Mouse (Mus musculus) stomach, embryonic 16.5 days (tissue): Measurements from ENCODE around the gene Pepd. TPM values are rescaled to one million over a fixed set of nuclear protein-coding genes. Genes with fewer than 3 reads are reported as not detected.

Experiments
- ATAC-seq: fragments of 200-750 bp; cut with Nextera tagmentation; 2 replicates; pipeline ENCODE4 v1.8.0; 2017; ENCODE audit warnings: moderate number of reproducible peaks, moderate TSS enrichment; ENCODE audit not compliant: insufficient read depth, low FRiP score
- H3K27ac ChIP-seq: fragments of 300-500 bp; sonication (generic); 2 replicates; pipeline ENCODE4 v1.5.1; 2014; ENCODE audit warnings: low read length
- H3K27me3 ChIP-seq: fragments of 300-500 bp; sonication (generic); 2 replicates; pipeline ENCODE4 v1.6.1; 2014; ENCODE audit warnings: low read length, control low read depth, mixed read lengths; ENCODE audit not compliant: control insufficient read depth, insufficient read depth
- H3K36me3 ChIP-seq: fragments of 300-500 bp; sonication (generic); 2 replicates; pipeline ENCODE4 v1.6.1; 2014; ENCODE audit warnings: low read length; ENCODE audit not compliant: control insufficient read depth, insufficient read depth
- H3K4me1 ChIP-seq: fragments of 300-500 bp; sonication (generic); 2 replicates; pipeline ENCODE4 v1.6.1; 2014; ENCODE audit warnings: low read length, control low read depth, mixed read lengths; ENCODE audit not compliant: control insufficient read depth, insufficient read depth
- H3K4me2 ChIP-seq: fragments of 300-500 bp; sonication (generic); 2 replicates; pipeline ENCODE4 v1.6.1; 2014; ENCODE audit warnings: low read depth, low read length, mixed read lengths
- H3K4me3 ChIP-seq: fragments of 300-500 bp; sonication (generic); replicated peaks from 2 replicates; pipeline ENCODE4 v1.5.1; 2014; ENCODE audit warnings: mild to moderate bottlenecking, low read length
- H3K9ac ChIP-seq: fragments of 300-500 bp; sonication (generic); 2 replicates; pipeline ENCODE4 v1.6.1; 2014; ENCODE audit warnings: low read length
- H3K9me3 ChIP-seq: fragments of 300-500 bp; sonication (generic); replicated peaks from 2 replicates; pipeline ENCODE4 v1.6.1; 2016; ENCODE audit warnings: low read length, control low read depth; ENCODE audit not compliant: control insufficient read depth
- WGBS: fragments of 180-500 bp; shearing (Covaris S2); extraction: QIAGEN DNeasy Blood & Tissue Kit; methylation state at CpG from one replicate; pipeline ENCODE4 v1.1.7; 2014; 5-methylcytosine and 5-hydroxymethylcytosine counted together
- polyA plus RNA-seq: library from polyadenylated mRNA; unstranded; fragments of >200 nt; fragmentation: Nextera tagmentation; extraction: Ambion mirVana; gene quantifications from 2 replicates; pipeline ENCODE4 v1.2.1, GENCODE M21; 2015

Pepd gene
- polyA plus RNA-seq, 1 experiment from 2014 or later: 66.9 TPM

- Histone ChIP-seq H3K9ac (no peak overlapping the region), H3K36me3 (no peaks in the 10 kb centered on the region), H3K27me3 (no peaks in the 10 kb centered on the region), H3K4me2 (no peak overlapping the region), H3K27ac (no peak overlapping the region), H3K9me3 (no peaks in the 10 kb centered on the region), H3K4me3 (no peak overlapping the region), H3K4me1 (no peaks in the 10 kb centered on the region)
- peak; percentile 56; the same call in 1 of the 2 replicates for ATAC-seq
- WGBS: 0% methylated on average over 1 of the region's 1 CpGs
Observed at GRCm38 (mm10) chr7:34897058-34897457, 15.1 kb upstream of the Pepd start.

GRCm38 (mm10) chr7:34910096-34911066 is 1.8 kb upstream of the Pepd start:
- H3K4me2 ChIP-seq: peak overlapping the region; percentile 16; the same call in 1 of the 2 replicates
- WGBS: 22% methylated on average over 24 of the region's 24 CpGs
- H3K4me3 ChIP-seq: no peak overlapping the region
- ATAC-seq: peak; percentile 26; the same call in 1 of the 2 replicates
- H3K9ac ChIP-seq: 0 out of 2 replicates have a peak overlapping the region, but pooled peaks have one; percentile 33
- peak overlapping the region; percentile 26; the same call in 1 of the 2 replicates for H3K27ac ChIP-seq
- peaks cover 2% of the 10 kb centered on the region; the same call in 1 of the 2 replicates for H3K27me3 ChIP-seq
- no peaks in the 10 kb centered on the region for H3K36me3 ChIP-seq
- H3K4me1 ChIP-seq: peaks cover 11% of the 10 kb centered on the region
- no peaks in the 10 kb centered on the region for H3K9me3 ChIP-seq

- H3K27me3 ChIP-seq: peaks cover 2% of the 10 kb centered on the region; the same call in 1 of the 2 replicates
- no peaks in the 10 kb centered on the region for H3K36me3 ChIP-seq
- peaks cover 11% of the 10 kb centered on the region for H3K4me1 ChIP-seq
- H3K9me3 ChIP-seq: no peaks in the 10 kb centered on the region
- ATAC-seq: no peak
- H3K9ac ChIP-seq: no peak overlapping the region
- no peak overlapping the region for H3K4me3 ChIP-seq
- WGBS: 85% methylated on average over 9 of the region's 9 CpGs
- no peak overlapping the region for H3K27ac ChIP-seq
- H3K4me2 ChIP-seq: no peak overlapping the region
Observed at GRCm38 (mm10) chr7:34913956-34914355, 1.8 kb downstream of the Pepd start.

GRCm38 (mm10) chr7:34915555-34915954 is 3.4 kb downstream of the Pepd start:
- Histone ChIP-seq H3K4me1 (peaks cover 10% of the 10 kb centered on the region), H3K27ac (no peak overlapping the region), H3K9me3 (no peaks in the 10 kb centered on the region), H3K4me2 (no peak overlapping the region), H3K9ac (no peak overlapping the region), H3K36me3 (no peaks in the 10 kb centered on the region), H3K4me3 (no peak overlapping the region), H3K27me3 (no peaks in the 10 kb centered on the region)
- no peak for ATAC-seq
- 93% methylated on average over 4 of the region's 5 CpGs for WGBS

- no peak for ATAC-seq
Observed at GRCm38 (mm10) chr7:34917558-34917957, 5.4 kb downstream of the Pepd start.

GRCm38 (mm10) chr7:34917998-34918397 is 5.8 kb downstream of the Pepd start:
- H3K9ac ChIP-seq: no peak overlapping the region
- 91% methylated on average over 4 of the region's 4 CpGs for WGBS
- no peak for ATAC-seq
- H3K4me3 ChIP-seq: no peak overlapping the region
- no peak overlapping the region for H3K27ac ChIP-seq
- H3K36me3 ChIP-seq: no peaks in the 10 kb centered on the region
- no peak overlapping the region for H3K4me2 ChIP-seq
- peaks cover 4% of the 10 kb centered on the region for H3K4me1 ChIP-seq
- H3K9me3 ChIP-seq: no peaks in the 10 kb centered on the region
- H3K27me3 ChIP-seq: no peaks in the 10 kb centered on the region

More at GRCm38 (mm10) chr7:34917558-34917957, 5.4 kb downstream of the Pepd start:
- Histone ChIP-seq H3K27me3 (no peaks in the 10 kb centered on the region), H3K9ac (no peak overlapping the region), H3K36me3 (no peaks in the 10 kb centered on the region), H3K27ac (no peak overlapping the region), H3K4me1 (peaks cover 8% of the 10 kb centered on the region), H3K4me3 (no peak overlapping the region), H3K4me2 (no peak overlapping the region), H3K9me3 (no peaks in the 10 kb centered on the region)
- WGBS: 56% methylated on average over 6 of the region's 6 CpGs

- H3K27me3 ChIP-seq: no peaks in the 10 kb centered on the region
- H3K4me2 ChIP-seq: no peak overlapping the region
- ATAC-seq: no peak
- no peaks in the 10 kb centered on the region for H3K9me3 ChIP-seq
- H3K4me3 ChIP-seq: no peak overlapping the region
- no peak overlapping the region for H3K9ac ChIP-seq
- no peaks in the 10 kb centered on the region for H3K36me3 ChIP-seq
- WGBS: 74% methylated on average over 8 of the region's 8 CpGs
- H3K27ac ChIP-seq: no peak overlapping the region
- no peaks in the 10 kb centered on the region for H3K4me1 ChIP-seq
Observed at GRCm38 (mm10) chr7:34918416-34918815, 6.2 kb downstream of the Pepd start.

- no peaks in the 10 kb centered on the region for H3K27me3 ChIP-seq
- ATAC-seq: no peak
- H3K4me1 ChIP-seq: no peaks in the 10 kb centered on the region
- H3K9me3 ChIP-seq: no peaks in the 10 kb centered on the region
- no peak overlapping the region for H3K4me3 ChIP-seq
- H3K9ac ChIP-seq: no peak overlapping the region
- no peaks in the 10 kb centered on the region for H3K36me3 ChIP-seq
- no peak overlapping the region for H3K4me2 ChIP-seq
- 70% methylated on average over 5 of the region's 5 CpGs for WGBS
- no peak overlapping the region for H3K27ac ChIP-seq
Observed at GRCm38 (mm10) chr7:34919054-34919453, 6.9 kb downstream of the Pepd start.

- Histone ChIP-seq H3K36me3 (no peaks in the 10 kb centered on the region), H3K9ac (no peak overlapping the region), H3K27ac (no peak overlapping the region), H3K4me2 (no peak overlapping the region), H3K4me1 (no peaks in the 10 kb centered on the region), H3K27me3 (no peaks in the 10 kb centered on the region), H3K4me3 (no peak overlapping the region), H3K9me3 (no peaks in the 10 kb centered on the region)
- ATAC-seq: no peak
- 59% methylated on average over 5 of the region's 5 CpGs for WGBS
Observed at GRCm38 (mm10) chr7:34919809-34920208, 7.6 kb downstream of the Pepd start.
